In genomic region chr9:47506876-47507275, GRCm38 (mm10) we compare ENCODE assay signal across 28 mouse cellular contexts. TPM values are rescaled to one million over a fixed set of nuclear protein-coding genes. Genes with fewer than 3 reads are reported as not detected.
A peak's percentile ranks its signal among the peaks of the same experiment; 100 is the strongest.
DNase-seq lines count a peak whose midpoint lies in the region; ATAC-seq lines count a peak whose summit lies in the region.
"Had no signal": no experiment of that assay in that cellular context is flagged by ENCODE, and none has a peak within 500 bp of the region (broad histone marks: within the 10 kb centered on the region; RNA-seq: fewer than 3 reads in every experiment).

No protein-coding gene starts in this region.

- WGBS in limb, embryonic 11.5 days: 87% methylated on average over 17 of the region's 17 CpGs
- 89% methylated on average over 17 of the region's 17 CpGs for WGBS in limb, embryonic 10.5 days

- H3K9me3 ChIP-seq in limb, embryonic 11.5 days (ENCODE audit: control insufficient read depth, low read length): no peaks in the 10 kb centered on the region
- no peaks in the 10 kb centered on the region for H3K9me3 ChIP-seq in limb, embryonic 10.5 days (replicated peaks)
- H3K9me3 ChIP-seq: embryonic facial prominence, embryonic 10.5 days; embryonic facial prominence, embryonic 13.5 days; forebrain, embryonic 12.5 days; forebrain, embryonic 15.5 days; heart, embryonic 10.5 days; heart, embryonic 13.5 days; hindbrain, embryonic 15.5 days; intestine, embryonic 15.5 days had no signal

- H3K9ac ChIP-seq in limb, embryonic 11.5 days (ENCODE audit: low read length): no peak overlapping the region
- H3K9ac ChIP-seq: embryonic facial prominence, embryonic 13.5 days; forebrain, embryonic 12.5 days; forebrain, embryonic 15.5 days; heart, embryonic 13.5 days; hindbrain, embryonic 15.5 days; intestine, embryonic 15.5 days had no signal

- no peak for ATAC-seq in limb, embryonic 11.5 days (ENCODE audit: insufficient number of reproducible peaks, low FRiP score, low TSS enrichment, low read depth)
- ATAC-seq: activated CD4-positive, CD25-positive, alpha-beta regulatory T cell, adult 4 months; forebrain, embryonic 15.5 days; intestine, embryonic 15.5 days had no signal

- no peak overlapping the region for H3K27ac ChIP-seq in limb, embryonic 11.5 days (replicated peaks; ENCODE audit: low read depth, low read length)
- no peak overlapping the region for H3K27ac ChIP-seq in limb, embryonic 10.5 days
- H3K27ac ChIP-seq: embryonic facial prominence, embryonic 10.5 days; embryonic facial prominence, embryonic 13.5 days; forebrain, embryonic 12.5 days; forebrain, embryonic 15.5 days; heart, adult 2 months; heart, embryonic 10.5 days; heart, embryonic 13.5 days; hindbrain, embryonic 15.5 days; intestine, embryonic 15.5 days had no signal

- peak; percentile 35 to 62 for DNase-seq in adrenal gland, adult (ENCODE audit: inconsistent age in 2 of 2, low spot score in 1 of 2)
- no peak for DNase-seq in adrenal gland, postnatal 4 days (ENCODE audit: low spot score in 2 of 2)
- peak; percentile 17 for DNase-seq in limb, embryonic 11.5 days (ENCODE audit: low spot score)
- no peak for DNase-seq in limb, embryonic 10.5 days (ENCODE audit: low spot score)
- peak; percentile 20 for DNase-seq in adrenal gland, postnatal 25 days
- DNase-seq in right cerebral cortex, postnatal 4 days: no peak
- DNase-seq: cerebellum, adult 11 months; cerebellum, adult 2 months; cerebellum, adult 9-11 months; cerebellum, postnatal 36 days; embryo, embryonic 11 days; gastrocnemius, postnatal 10 days; gastrocnemius, postnatal 36 days; heart, adult 2 months; heart, postnatal 14 days; heart, postnatal 4 days; kidney, adult 18-20 months had no signal

- H3K27me3 ChIP-seq in limb, embryonic 11.5 days (ENCODE audit: control insufficient read depth, insufficient read depth, low read length): no peaks in the 10 kb centered on the region
- H3K27me3 ChIP-seq in limb, embryonic 10.5 days (ENCODE audit: low read depth, poor library complexity, severe bottlenecking): no peaks in the 10 kb centered on the region
- H3K27me3 ChIP-seq: embryonic facial prominence, embryonic 13.5 days; forebrain, embryonic 12.5 days; forebrain, embryonic 15.5 days; hindbrain, embryonic 15.5 days; intestine, embryonic 15.5 days had no signal

- no peak overlapping the region for H3K4me2 ChIP-seq in limb, embryonic 11.5 days (ENCODE audit: low read depth, severe bottlenecking)
- H3K4me2 ChIP-seq: embryonic facial prominence, embryonic 13.5 days; forebrain, embryonic 12.5 days; forebrain, embryonic 15.5 days; heart, embryonic 13.5 days; hindbrain, embryonic 15.5 days; intestine, embryonic 15.5 days had no signal

- H3K4me1 ChIP-seq in limb, embryonic 11.5 days (ENCODE audit: control insufficient read depth, insufficient read depth, low read length): no peaks in the 10 kb centered on the region
- H3K4me1 ChIP-seq in limb, embryonic 10.5 days: peaks cover 17% of the 10 kb centered on the region
- H3K4me1 ChIP-seq: embryonic facial prominence, embryonic 13.5 days; forebrain, embryonic 15.5 days; heart, embryonic 10.5 days; heart, embryonic 13.5 days; intestine, embryonic 15.5 days had no signal

- H3K36me3 ChIP-seq in limb, embryonic 11.5 days (ENCODE audit: control insufficient read depth, insufficient read depth, low read length): no peaks in the 10 kb centered on the region
- no peaks in the 10 kb centered on the region for H3K36me3 ChIP-seq in limb, embryonic 10.5 days
- H3K36me3 ChIP-seq: embryonic facial prominence, embryonic 10.5 days; embryonic facial prominence, embryonic 13.5 days; forebrain, embryonic 12.5 days; forebrain, embryonic 15.5 days; heart, embryonic 10.5 days; heart, embryonic 13.5 days; hindbrain, embryonic 15.5 days; intestine, embryonic 15.5 days had no signal

- H3K4me3 ChIP-seq in limb, embryonic 11.5 days (ENCODE audit: low read depth, low read length): no peak overlapping the region
- H3K4me3 ChIP-seq in limb, embryonic 10.5 days: no peak overlapping the region
- H3K4me3 ChIP-seq: embryonic facial prominence, embryonic 10.5 days; embryonic facial prominence, embryonic 13.5 days; erythroblast, embryonic 14.5 days; forebrain, embryonic 12.5 days; forebrain, embryonic 15.5 days; heart, adult 2 months; heart, embryonic 10.5 days; heart, embryonic 13.5 days; hindbrain, embryonic 15.5 days; intestine, embryonic 15.5 days had no signal

RNA-seq across cellular contexts. Expression of gene Cadm1, which starts 23.1 kb away (rescaled TPM):
- 10 to 100 TPM; 60.4 to 67.9 TPM for total RNA-seq in adrenal gland, postnatal 4 days (2021)
- polyA plus RNA-seq in limb, embryonic 11.5 days (2014; fragmentation: Nextera tagmentation; extraction: Ambion mirVana): 57.3 and 61.0 TPM in 2 replicates
- polyA plus RNA-seq in limb, embryonic 10.5 days (2016; fragmentation: Nextera tagmentation; extraction: Ambion mirVana): 49.1 and 51.3 TPM in 2 replicates
- 27.5 and 35.6 TPM in 2 replicates for total RNA-seq in adrenal gland, postnatal 25 days (2021)
- total RNA-seq: granulocyte monocyte progenitor cell, adult 5-6 weeks had no signal

Comparison
In these comparisons a context has a peak if more than half of its experiments do, and no peak if none do; other contexts are left out.
1. DNase-seq: peak in adrenal gland, adult (2 of 2), limb, embryonic 11.5 days (single experiment) and adrenal gland, postnatal 25 days (single experiment); none in adrenal gland, postnatal 4 days (0 of 2), limb, embryonic 10.5 days (single experiment) and right cerebral cortex, postnatal 4 days (single experiment).